Mouse (Mus musculus) large intestine, adult 2 months (tissue): ENCODE data around the gene Dedd2. TPM values are rescaled to one million over a fixed set of nuclear protein-coding genes. Genes with fewer than 3 reads are reported as not detected.
A peak's percentile ranks its signal among the peaks of the same experiment; 100 is the strongest.

ENCODE experiments used
- DNase-seq: peaks from one replicate; pipeline ENCODE4 v3.0.0-alpha.2; 2012; ENCODE audit warnings: low read depth, low spot score
- WGBS: fragments of 180-500 bp; shearing (Covaris S2); methylation state at CpG from one replicate; pipeline ENCODE4 v1.1.7; 2018; 5-methylcytosine and 5-hydroxymethylcytosine counted together
- polyA plus RNA-seq: library from polyadenylated mRNA; depleted of rRNA; stranded (reverse); fragments of >200 nt; gene quantifications from 2 replicates; pipeline ENCODE4 v1.2.3, GENCODE M21; 2012

The Dedd2 gene
- polyA plus RNA-seq, 1 experiment = 52.6 TPM

DNA sequence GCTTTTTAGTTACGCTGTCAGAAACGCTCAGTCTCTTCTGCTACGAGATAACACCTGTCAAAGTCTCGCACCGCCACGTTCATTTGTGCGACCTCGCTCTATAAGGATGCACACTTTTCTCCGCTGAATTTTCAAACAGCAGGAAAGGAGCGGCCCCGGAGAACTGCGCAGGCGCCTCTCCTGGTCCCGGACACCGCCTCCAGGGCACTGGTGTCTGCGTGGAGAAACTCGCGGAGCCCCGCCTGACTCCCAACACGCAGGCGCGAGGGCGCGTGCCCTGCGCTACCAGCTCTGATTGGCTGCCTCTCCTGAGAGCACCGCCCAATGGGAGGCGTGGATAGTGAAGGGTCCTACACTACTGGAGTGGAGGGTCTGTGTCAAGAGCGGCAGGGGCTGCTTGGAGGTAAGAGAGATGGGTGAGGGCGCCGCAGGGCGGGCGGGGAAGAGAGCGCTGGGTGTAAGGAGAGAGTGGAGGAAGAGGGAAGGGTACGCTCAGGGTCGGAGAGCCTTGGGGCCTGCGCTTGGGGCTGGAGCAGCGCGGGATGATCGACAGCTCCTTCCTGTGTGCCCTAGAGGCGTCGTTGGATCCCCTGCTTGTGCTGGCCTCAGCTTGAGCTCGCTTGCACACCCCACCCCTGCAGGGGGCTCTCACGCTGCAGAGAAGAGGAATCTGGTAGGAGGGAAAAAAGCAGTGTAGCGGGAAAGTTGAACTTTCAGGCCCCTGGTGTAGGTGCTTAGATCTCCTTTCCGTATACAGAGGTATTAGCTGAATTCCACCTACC lies 878 bp upstream of the Dedd2 start, which contains the start of gene Zfp526:
Zfp526 (plus strand) TSS at position 324 of the 782 bp plus-strand sequence.
- under 1% methylated on average over 44 of the region's 45 CpGs for WGBS

DNA sequence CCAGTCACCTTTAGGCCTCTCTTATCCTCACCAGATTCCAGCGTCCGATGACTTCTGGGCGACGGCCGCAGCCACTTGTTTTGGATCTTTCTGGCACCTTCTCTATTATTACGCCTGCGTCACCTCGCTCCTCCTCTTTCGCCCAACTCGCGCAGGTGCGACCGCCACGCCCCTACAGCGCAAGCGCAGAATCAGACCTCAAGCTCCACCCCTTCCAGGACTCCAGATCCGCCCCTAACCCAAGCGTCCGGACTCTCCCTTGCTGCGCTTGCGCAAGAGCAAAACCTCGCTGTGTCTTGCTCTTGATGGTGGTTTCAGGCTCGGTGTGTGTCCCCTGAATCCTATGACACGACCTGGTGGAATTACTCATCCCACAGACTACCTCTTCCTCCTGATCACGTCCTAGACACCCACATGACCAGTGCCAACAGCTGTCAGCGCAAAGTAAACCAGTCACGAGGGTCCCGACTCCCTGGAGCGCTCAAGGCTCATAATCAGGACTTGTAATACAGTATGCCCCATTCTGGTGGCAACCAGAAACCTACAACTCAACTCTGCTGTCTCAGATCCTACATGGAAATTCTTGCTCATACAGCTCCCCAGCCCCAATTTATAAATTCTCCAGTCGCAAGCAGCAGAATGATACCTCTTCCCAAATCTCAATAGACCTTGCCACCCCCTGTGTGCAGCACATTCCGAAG lies 509 bp downstream of the Dedd2 start:
- WGBS = 2% methylated on average over 31 of the region's 31 CpGs
- peak; percentile 91 for DNase-seq

More for the DNA sequence above, 878 bp upstream of the Dedd2 start, which contains the start of gene Zfp526:
- peak; percentile 95 for DNase-seq

DNA sequence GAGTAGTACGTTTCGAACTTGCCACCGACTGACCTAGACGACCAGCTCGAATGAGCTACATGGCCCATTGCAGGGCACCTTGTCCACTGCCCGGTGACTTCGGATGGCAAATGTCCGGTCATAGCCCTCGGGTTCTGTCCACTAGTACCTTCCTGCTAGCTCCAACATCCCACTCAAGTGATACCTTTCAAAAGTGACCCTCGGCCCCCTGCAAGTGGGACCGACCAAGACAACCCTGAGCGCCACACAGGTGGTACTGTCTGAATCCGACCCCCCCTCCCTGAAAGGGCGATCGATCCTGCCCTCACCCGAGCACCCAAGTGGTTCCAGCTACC lies 1.0 kb downstream of the Dedd2 start:
- 0% methylated on average over 16 of the region's 16 CpGs for WGBS
- no peak for DNase-seq

DNA sequence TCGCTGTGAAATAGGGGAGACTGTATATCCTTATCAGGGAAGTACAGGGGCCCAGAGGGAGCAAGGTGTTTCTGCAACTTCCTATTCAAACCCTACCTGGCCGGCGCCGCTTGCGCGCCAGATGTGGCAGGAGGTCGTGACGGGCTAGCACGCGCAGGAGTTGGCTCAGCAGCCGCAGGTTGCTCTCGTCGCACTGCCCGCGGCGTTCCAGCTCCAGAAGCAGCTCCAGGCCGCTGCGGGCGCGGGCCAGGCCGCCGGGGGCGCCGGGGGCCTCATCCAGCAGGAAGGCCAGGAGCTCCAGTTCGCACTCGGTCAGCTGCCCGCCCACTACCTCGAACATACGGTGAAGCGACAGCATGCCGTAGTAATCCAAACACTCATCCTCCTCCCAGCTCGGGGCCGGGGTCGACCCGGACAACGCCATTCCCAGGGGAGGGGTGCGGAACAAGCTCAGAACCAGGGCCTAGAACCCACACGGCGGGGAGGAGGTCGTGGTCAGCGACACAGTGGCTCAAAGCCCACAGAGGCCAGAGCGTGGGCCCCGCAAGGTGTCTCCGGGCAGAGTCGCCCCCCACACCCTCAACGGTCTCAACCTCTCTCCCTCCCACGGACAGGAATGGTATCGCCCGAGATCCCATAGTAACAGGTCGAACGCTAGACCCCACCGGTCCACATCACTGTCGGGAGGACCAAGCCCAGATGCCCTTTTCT lies 1.6 kb downstream of the Dedd2 start:
- no peak for DNase-seq
- WGBS = under 1% methylated on average over 53 of the region's 53 CpGs

DNA sequence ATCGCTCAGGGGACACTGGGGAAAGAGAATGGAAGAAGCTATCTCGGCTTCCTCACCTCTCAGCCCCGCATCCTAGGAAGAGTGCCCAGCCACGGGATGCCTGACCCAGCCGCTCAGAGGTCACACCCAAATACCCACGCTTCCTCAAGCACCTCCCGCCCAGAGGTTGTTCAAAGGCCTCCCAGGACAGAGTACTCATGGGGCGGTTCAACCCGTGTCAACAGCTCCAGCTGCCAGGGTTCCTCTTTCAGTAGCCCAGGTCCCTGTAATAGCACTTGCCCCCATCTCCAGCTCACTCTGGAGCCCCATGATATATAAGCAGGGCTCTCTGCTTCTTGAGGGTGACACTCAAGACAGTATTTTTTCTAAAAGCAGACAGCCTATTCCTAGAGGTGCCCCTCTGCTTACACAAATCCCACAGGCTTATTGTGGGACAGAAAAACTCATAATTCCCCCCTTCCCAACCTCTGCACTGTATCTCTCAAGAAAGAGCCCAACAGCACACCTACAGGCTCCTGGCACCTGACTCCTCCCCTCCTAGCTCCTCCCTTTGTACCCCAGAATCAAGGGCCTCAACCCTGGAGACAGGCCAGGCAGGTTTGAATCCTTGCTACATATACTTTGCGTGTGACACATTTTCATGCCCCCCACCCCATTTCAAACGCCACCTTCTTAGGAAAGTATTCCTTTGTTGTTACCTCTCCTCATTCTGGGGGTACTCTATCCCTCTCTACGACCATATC lies 2.6 kb downstream of the Dedd2 start:
- WGBS = 42% methylated on average over 12 of the region's 12 CpGs
- no peak for DNase-seq

DNA sequence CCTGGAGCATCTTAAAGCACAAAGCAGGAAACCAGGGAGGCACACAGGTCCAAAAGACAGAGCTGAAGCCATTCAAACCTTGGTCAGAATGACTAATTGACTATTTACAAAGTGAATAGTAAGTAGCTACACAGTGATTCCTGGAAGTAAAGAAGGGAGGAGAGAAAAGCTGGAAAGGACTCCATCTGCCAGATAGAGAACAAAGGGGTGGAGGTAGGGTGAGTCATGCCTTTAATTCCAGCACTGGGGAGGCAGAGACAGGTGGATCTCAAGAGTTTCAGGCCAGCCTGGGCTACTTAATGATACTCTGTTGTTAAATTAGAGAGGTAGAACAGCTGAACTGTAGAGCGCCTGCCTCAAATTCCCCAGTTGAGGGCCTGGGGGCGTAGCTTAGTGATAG lies 6.2 kb downstream of the Dedd2 start:
- 93% methylated on average over 2 of the region's 2 CpGs for WGBS
- DNase-seq = no peak

DNA sequence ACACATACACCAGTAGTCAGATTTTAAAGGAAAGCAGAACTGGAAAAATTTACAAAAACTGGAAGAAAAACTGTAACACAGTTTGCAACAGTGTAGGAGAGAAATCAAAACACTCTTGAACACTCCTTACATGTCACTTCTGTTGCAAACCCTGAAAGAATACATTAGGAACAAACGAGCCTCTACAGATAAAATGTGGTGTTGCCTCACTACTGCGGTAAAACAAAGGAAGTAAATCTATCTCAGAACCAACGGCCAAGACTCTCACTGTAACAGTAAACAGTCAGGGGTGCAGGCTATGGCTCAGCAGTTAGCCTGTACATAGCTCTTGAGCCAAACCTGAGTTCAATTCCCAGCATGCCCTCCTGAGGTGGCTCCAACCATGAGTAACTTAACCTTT lies 7.3 kb downstream of the Dedd2 start:
- 53% methylated on average over 3 of the region's 3 CpGs for WGBS
- DNase-seq = no peak

DNA sequence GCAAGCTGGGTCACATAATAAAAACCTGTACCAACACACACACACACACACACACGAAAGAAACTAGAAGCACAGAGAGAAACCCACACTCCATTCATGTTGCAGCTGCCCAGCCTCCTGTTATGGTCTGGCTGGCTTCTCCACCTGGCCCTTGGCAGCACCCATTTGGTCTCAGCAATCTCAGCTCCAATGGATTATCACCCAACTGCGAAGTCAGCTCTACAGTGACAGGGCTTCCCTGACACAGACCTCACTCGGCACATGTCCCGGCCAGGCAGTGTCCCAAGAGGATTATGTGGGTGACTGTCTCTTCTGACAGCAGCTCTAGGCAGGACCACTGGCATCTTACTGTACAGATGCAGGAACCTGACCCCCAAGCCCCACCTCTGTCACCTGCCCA lies 9.9 kb downstream of the Dedd2 start:
- WGBS = 91% methylated on average over 4 of the region's 4 CpGs
- DNase-seq = no peak

DNA sequence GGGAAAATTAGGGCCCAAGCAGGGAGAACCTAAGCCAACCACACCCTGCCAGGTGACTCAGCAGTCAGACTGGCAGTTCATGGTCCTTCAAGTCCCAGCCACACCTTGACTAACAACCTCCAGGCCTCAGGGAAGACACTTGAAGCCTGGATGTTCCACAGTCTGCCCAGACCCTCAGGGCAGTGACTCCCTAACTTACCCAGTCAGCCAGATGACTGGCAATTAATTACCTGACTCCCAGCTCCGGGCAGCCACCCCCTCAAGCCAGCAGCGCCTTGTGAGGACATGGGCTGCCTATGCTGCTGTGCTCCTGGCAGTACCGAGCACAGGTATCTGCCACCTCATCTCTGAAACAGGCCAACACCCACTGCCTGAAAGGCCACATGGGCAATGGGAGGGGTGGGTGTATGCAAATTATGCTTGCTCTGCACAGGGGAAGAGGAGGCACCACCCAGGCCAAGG lies 11.2 kb downstream of the Dedd2 start:
- WGBS = 33% methylated on average over 3 of the region's 3 CpGs
- no peak for DNase-seq

DNA sequence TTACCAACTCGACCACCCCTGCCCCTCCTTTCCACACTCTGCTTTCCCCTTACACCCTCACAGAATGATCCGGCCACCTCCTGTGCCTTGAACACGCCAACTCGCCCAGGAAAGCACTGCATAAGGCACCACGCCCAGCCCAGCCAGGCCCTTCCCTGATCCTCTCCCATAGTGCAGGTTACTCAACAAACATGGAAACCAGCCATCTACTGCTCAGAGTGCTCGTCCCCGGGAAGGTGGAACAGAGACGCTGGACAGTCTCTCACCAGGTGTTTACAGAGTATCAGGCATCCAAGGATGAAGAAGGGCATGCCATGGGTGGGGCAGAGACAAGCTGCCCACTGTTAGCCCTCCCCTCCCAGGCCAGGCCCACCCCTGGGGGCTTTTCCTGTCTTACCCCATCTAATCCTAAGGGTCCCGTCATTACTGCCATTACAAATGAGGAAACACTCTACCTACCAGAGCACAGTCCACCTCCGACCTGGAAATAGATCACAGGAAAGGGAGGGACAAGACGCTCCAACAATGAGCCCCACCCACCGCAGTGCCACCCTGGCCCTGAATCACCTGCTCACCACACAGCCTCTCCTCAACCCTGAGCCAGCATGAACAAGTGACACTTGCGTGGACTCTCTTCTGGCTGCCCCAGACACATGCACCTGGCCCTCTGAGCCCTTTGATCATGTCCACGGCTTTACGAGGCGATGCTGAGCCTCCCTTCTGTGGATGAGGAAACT lies 14.2 kb downstream of the Dedd2 start:
- 35% methylated on average over 16 of the region's 16 CpGs for WGBS
- DNase-seq = no peak

DNA sequence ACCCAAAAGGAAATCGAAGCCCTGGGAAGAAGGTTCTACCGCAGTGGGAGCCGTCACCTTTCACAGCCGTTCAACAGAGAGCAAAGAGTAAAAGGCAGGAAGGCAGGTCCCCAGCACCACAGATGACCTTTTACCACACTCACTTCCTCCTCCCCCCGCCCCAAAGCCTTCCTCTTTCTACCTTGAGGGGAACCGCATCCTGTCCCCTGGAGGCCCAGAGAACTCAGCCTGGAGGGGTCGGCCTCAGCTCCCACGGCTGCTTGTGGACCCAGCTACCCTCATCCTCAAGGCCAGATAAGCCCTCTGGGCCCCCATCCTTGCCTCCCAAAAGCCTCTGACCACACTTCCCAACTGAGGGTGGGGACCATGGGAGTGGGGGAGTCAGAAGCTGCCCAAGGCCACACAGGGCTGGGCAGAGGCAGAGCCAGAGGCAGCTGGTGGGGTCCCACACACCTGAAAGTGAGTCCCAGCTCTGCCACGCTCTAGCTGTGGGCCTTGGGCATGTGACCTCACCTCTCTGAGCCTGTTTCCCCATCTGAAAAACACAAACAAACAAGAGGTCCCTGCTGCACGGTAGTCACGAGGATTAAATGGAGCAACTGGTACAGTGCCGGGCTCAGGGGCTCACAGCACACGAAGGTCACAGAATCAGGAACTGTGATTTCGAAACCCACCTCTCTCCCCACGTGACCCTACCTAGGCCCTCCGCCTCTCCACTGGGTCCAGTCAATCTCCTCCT lies 14.9 kb downstream of the Dedd2 start:
- DNase-seq = no peak
- 63% methylated on average over 16 of the region's 16 CpGs for WGBS

DNA sequence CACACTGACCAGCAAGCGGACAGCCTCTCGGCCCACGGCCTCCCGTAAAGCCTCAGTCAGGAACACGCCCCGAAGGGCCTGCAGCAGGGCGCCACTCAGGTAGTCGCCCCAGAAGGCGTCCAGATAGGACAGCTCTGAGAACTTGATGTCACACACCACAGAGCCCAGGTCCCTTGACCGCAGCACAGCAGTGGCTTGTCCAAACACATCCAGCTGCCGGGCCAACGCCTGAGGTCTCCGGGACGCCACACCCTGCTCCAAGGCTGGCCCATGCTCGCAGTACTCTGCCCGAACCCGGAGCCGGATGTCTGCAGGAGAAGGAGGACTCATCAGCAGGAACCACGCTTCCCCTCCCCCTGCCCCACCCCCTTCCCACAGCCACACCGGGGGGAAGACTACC lies 16.8 kb downstream of the Dedd2 start:
- 82% methylated on average over 20 of the region's 20 CpGs for WGBS
- DNase-seq = no peak

DNA sequence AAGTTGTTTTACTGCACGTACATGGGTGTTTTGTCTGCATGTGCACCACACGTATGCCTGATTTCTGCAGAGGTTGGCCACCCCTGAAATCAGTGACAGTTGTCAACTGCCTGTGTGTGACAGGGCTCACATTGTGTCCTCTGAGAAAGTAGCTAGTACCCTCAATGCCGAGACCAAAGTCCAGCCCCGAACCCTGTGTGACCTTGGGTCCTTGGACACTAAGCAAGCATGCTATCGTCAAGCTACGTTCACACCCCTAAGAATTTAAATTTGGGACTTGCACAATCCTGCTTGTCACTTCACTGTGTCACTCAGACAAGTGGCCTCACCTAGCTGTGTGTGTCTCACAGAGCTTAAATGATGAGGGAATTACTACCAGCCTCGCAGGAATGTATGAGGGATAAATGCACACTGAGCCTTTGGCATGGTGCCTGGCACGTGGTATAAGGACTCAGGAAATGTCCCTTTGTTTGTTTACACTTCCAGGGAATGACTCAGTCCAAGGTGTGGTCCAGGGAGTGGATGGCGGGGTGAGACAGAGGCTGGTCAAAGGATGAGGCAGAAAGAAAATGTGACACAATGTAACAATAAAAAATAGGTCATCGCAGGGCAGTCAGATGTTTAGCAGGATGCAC lies 22.9 kb downstream of the Dedd2 start:
- 20% methylated on average over 10 of the region's 10 CpGs for WGBS
- DNase-seq = peak; percentile 100

DNA sequence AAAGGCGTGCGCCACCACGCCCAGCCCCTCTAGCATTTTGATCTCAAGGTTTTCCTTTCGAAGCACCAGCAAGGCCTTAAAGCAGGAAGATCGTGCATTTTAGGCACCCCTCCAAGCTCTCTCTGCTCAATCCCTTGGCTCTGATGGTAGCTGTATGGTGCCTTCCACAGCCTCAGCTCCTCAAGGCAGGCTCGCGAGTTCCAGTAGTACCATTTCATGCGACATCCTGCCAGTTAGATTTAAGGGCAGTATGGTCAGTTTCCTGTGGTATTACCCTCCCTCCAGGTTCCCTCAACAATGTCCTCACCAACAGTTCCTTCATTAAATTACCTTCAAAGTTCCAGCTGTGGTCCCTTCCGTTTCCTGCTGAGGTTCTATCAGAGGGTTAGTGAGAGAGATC lies 24.3 kb downstream of the Dedd2 start:
- DNase-seq = no peak
- 74% methylated on average over 9 of the region's 9 CpGs for WGBS

DNA sequence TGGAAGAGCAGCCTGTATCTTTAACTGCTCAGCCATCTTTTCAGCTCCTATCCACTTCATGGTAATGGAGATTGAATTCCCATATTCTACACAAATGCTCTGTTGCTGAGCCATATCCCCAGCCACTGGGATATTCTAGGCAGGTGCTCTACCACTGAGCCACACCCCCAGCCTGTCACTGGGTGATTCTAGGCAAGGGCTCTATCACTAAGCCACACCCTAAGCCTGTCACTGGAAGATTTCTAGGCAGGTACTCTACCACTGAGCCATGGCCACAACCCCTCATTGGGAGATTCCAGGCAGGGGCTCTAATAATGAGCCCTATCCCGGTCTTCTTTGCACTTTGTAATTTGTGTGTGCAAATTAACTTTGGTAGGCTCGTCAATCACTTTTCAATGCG lies 25.3 kb downstream of the Dedd2 start:
- 76% methylated on average over 3 of the region's 3 CpGs for WGBS

DNA sequence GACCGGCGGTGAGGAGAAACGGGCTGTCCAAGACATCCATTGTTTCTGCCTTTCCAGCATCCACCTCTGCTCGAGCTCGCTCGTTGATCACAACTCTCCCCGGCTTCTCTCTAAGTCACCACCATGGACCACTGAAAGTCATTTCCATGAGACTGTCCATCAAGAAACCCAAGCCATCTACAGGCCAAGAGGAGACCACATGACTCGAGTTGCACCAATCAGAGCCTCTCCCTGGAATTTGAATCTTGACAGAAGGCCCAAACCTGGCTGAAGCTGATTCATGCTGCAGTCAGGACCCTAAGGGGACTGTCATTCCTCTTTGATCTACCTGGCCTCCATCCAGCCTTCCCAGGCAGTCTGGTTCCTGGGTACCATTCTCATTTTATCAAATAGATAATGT lies 28.3 kb downstream of the Dedd2 start:
- WGBS = 80% methylated on average over 8 of the region's 8 CpGs
- DNase-seq = no peak

More for the DNA sequence above, 25.3 kb downstream of the Dedd2 start:
- no peak for DNase-seq

DNA sequence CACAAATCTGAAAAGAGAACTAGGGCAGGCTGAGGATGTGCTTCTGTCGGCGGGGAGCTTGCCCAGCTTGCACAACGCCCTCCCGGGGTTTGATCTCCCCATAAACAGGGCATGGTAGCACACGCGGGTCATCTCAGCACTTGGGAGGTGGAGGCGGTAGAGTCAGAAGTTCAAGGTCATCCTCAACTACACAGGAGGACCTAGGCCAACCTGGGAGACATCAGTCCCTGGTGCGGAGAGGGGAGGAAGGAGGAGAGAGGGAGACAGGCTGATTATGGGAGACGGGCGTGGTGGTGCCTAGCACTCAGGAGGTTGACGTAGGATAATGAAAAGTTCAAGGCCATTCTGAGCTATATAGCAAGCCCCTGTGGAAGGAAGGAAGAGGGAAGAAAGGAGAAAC lies 29.6 kb downstream of the Dedd2 start:
- no peak for DNase-seq
- 57% methylated on average over 11 of the region's 11 CpGs for WGBS
